Mouse (Mus musculus) hindbrain, embryonic 16.5 days (tissue): Measurements from ENCODE around the gene Ddb1. TPM values are rescaled to one million over a fixed set of nuclear protein-coding genes. Genes with fewer than 3 reads are reported as not detected.

ENCODE experiments used
- ATAC-seq: fragments of 200-750 bp; cut with Nextera tagmentation; 2 replicates; pipeline ENCODE4 v1.8.0; 2017; ENCODE audit warnings: moderate TSS enrichment, moderate library complexity
- H3K27ac ChIP-seq: fragments of 300-500 bp; sonication (generic); 2 replicates; pipeline ENCODE4 v1.5.1; 2014; ENCODE audit warnings: low read depth, mild to moderate bottlenecking, control low read depth, low read length, moderate library complexity
- H3K27me3 ChIP-seq: fragments of 300-500 bp; sonication (generic); replicated peaks from 2 replicates; pipeline ENCODE4 v1.6.1; 2014; ENCODE audit warnings: low read length; ENCODE audit not compliant: control insufficient read depth, insufficient read depth
- H3K36me3 ChIP-seq: fragments of 300-500 bp; sonication (generic); 2 replicates; pipeline ENCODE4 v1.6.1; 2014; ENCODE audit warnings: mild to moderate bottlenecking, low read length, moderate library complexity, mixed read lengths; ENCODE audit not compliant: control insufficient read depth, insufficient read depth
- H3K4me1 ChIP-seq: fragments of 300-500 bp; sonication (generic); 2 replicates; pipeline ENCODE4 v1.6.1; 2014; ENCODE audit warnings: low read depth, low read length; ENCODE audit not compliant: control insufficient read depth, insufficient read depth
- H3K4me2 ChIP-seq: fragments of 300-500 bp; sonication (generic); 2 replicates; pipeline ENCODE4 v1.6.1; 2014; ENCODE audit warnings: mild to moderate bottlenecking, low read length, control low read depth, moderate library complexity
- H3K4me3 ChIP-seq: fragments of 300-500 bp; sonication (generic); 2 replicates; pipeline ENCODE4 v1.5.1; 2014; ENCODE audit warnings: mild to moderate bottlenecking, low read length, control low read depth, moderate library complexity
- H3K9ac ChIP-seq: fragments of 300-500 bp; sonication (generic); 2 replicates; pipeline ENCODE4 v1.6.1; 2014; ENCODE audit warnings: low read depth, mild to moderate bottlenecking, control low read depth, low read length, moderate library complexity
- H3K9me3 ChIP-seq: fragments of 300-500 bp; sonication (generic); 2 replicates; pipeline ENCODE4 v1.6.1; 2014; ENCODE audit warnings: mild to moderate bottlenecking, low read length, moderate library complexity; ENCODE audit not compliant: control insufficient read depth
- WGBS: fragments of 180-500 bp; shearing (Covaris S2); extraction: QIAGEN DNeasy Blood & Tissue Kit; methylation state at CpG from one replicate; pipeline ENCODE4 v1.1.7; 2014; 5-methylcytosine and 5-hydroxymethylcytosine counted together
- polyA plus RNA-seq: library from polyadenylated mRNA; unstranded; fragments of >200 nt; fragmentation: Nextera tagmentation; extraction: Ambion mirVana; gene quantifications from 2 replicates; pipeline ENCODE4 v1.2.1, GENCODE M21; 2015

Gene Ddb1
- polyA plus RNA-seq, 1 experiment from 2014 or later = 203 TPM

- Histone ChIP-seq H3K9ac (no peak overlapping the region), H3K36me3 (no peaks in the 10 kb centered on the region), H3K4me3 (no peak overlapping the region), H3K27me3 (no peaks in the 10 kb centered on the region), H3K4me2 (no peak overlapping the region), H3K27ac (no peak overlapping the region), H3K4me1 (no peaks in the 10 kb centered on the region), H3K9me3 (no peaks in the 10 kb centered on the region)
- WGBS = 60% methylated on average over 3 of the region's 3 CpGs
- peak; percentile 35; the same call in 1 of the 2 replicates for ATAC-seq
Measured at GRCm38 (mm10) chr19:10665093-10665492, 60.0 kb downstream of the Ddb1 start.

DNA sequence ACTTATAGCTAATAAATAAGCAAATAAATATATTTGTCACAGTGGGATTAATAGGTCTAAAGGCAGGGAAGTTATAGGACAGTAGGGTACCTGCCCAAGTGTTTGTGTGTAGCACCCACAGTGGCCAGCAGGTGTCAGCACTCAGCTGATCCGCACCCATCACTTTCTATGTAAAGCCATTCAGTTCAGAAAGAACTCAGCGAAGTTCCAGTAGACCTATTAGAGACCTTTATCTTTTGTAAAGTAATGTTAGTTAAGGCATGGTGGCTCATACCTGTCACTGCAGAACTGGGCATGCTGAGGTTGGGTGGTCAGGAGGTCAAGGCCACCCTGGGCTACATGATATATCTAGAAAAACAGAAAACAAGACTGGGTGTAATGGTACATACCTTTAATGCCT lies 60.4 kb downstream of the Ddb1 start:
- no peaks in the 10 kb centered on the region for H3K4me1 ChIP-seq
- no peak overlapping the region for H3K4me3 ChIP-seq
- ATAC-seq = peak; percentile 83
- H3K9ac ChIP-seq = no peak overlapping the region
- no peaks in the 10 kb centered on the region for H3K27me3 ChIP-seq
- WGBS = 12% methylated on average over 2 of the region's 2 CpGs
- H3K27ac ChIP-seq = no peak overlapping the region
- H3K36me3 ChIP-seq = no peaks in the 10 kb centered on the region
- no peaks in the 10 kb centered on the region for H3K9me3 ChIP-seq
- H3K4me2 ChIP-seq = no peak overlapping the region

DNA sequence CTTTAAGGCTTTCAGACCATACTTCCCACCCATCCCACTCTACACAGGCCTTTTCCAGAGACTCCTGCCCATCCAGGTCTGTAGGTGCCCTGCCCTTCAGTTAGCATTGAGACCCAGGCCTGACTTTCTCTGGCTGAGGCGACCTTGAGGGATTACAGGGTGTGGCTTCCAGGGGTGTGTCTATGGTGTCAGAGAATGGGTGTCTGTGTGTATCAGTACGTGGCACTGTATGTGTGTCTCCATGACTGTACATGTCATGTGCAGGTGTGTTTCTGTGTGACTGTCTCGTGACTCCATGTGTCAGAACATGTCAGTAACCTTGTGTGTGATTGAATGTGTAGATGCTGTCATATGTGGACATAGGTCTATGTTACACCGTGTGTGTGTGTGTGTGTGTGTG lies 66.2 kb downstream of the Ddb1 start:
- H3K9ac ChIP-seq = no peak overlapping the region
- no peak overlapping the region for H3K27ac ChIP-seq
- H3K4me1 ChIP-seq = no peaks in the 10 kb centered on the region
- no peaks in the 10 kb centered on the region for H3K9me3 ChIP-seq
- ATAC-seq = no peak
- no peaks in the 10 kb centered on the region for H3K27me3 ChIP-seq
- 86% methylated on average over 4 of the region's 4 CpGs for WGBS
- no peaks in the 10 kb centered on the region for H3K36me3 ChIP-seq
- H3K4me3 ChIP-seq = no peak overlapping the region
- H3K4me2 ChIP-seq = no peak overlapping the region

DNA sequence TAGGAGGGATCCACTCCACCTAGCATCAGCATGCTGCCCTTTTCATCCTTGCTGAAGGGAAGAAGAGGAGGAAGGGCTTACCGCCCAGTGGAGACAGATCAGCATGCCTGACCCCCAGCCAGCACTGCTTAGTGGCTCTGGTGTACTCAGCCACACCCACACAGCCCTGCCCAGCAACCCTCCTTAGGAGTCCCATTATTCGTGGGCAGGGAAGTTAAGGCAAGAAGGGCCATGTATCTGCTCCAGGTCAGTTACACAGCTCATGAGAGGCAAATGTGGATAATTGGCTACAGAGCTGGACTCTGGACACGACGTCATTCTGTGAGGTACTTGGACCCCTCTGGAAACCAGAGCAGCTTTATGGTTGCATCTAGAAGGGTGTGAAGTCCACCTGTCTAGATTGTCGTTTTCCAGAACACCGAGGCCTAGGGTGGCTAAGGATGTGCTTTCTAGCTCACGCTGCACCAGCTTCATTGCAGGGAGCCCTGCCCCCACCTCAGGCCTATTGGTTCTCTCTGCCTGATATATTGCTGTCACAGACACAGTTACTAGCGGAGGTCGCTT lies 66.8 kb downstream of the Ddb1 start:
- no peak for ATAC-seq
- no peaks in the 10 kb centered on the region for H3K27me3 ChIP-seq
- H3K4me1 ChIP-seq = no peaks in the 10 kb centered on the region
- no peaks in the 10 kb centered on the region for H3K9me3 ChIP-seq
- H3K36me3 ChIP-seq = no peaks in the 10 kb centered on the region
- no peak overlapping the region for H3K4me3 ChIP-seq
- H3K4me2 ChIP-seq = no peak overlapping the region
- H3K27ac ChIP-seq = no peak overlapping the region
- H3K9ac ChIP-seq = no peak overlapping the region
- WGBS = 65% methylated on average over 9 of the region's 9 CpGs

GRCm38 (mm10) chr19:10673275-10673674 lies 68.1 kb downstream of the Ddb1 start:
- 43% methylated on average over 1 of the region's 1 CpGs for WGBS
- no peaks in the 10 kb centered on the region for H3K4me1 ChIP-seq
- no peak overlapping the region for H3K9ac ChIP-seq
- no peaks in the 10 kb centered on the region for H3K36me3 ChIP-seq
- no peak overlapping the region for H3K4me3 ChIP-seq
- no peaks in the 10 kb centered on the region for H3K9me3 ChIP-seq
- no peaks in the 10 kb centered on the region; the same call in 1 of the 2 replicates for H3K27me3 ChIP-seq
- H3K27ac ChIP-seq = no peak overlapping the region
- no peak overlapping the region for H3K4me2 ChIP-seq
- no peak for ATAC-seq

DNA sequence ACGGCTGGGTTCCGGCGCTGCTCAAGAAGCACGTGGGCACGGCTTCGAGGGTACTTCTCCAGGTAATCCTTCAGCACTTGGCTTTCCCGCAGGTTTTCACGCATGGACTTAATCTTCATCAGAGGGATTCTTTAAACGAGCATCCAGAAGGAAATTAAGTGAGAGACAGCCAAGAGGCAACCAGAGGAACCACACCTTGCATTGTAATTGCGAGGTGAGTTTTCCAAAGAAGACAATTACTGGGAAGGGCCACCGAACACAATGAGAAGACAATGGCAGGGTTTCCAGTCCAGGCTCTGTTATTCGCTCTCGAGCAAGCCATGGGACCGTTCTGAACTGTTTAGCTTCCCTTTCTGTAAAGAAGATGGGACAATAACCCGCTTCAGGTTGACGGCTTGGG lies 71.5 kb downstream of the Ddb1 start:
- Histone ChIP-seq H3K36me3 (no peaks in the 10 kb centered on the region), H3K4me1 (peaks cover 4% of the 10 kb centered on the region), H3K27ac (no peak overlapping the region), H3K4me2 (no peak overlapping the region), H3K9me3 (no peaks in the 10 kb centered on the region), H3K4me3 (no peak overlapping the region), H3K9ac (no peak overlapping the region), H3K27me3 (no peaks in the 10 kb centered on the region; the same call in 1 of the 2 replicates)
- WGBS = 82% methylated on average over 16 of the region's 16 CpGs
- ATAC-seq = no peak

- H3K4me1 ChIP-seq = peaks cover 4% of the 10 kb centered on the region
- no peaks in the 10 kb centered on the region; the same call in 1 of the 2 replicates for H3K27me3 ChIP-seq
- no peak within 1 kb of the TSS; the same call in 1 of the 2 replicates for H3K9ac ChIP-seq
- no peak within 1 kb of the TSS for H3K4me2 ChIP-seq
- peak; percentile 70 for ATAC-seq
- H3K36me3 ChIP-seq = no peaks in the 10 kb centered on the region
- H3K4me3 ChIP-seq = no peak within 1 kb of the TSS
- H3K27ac ChIP-seq = no peak within 1 kb of the TSS
- WGBS = 41% methylated on average over 6 of the region's 6 CpGs
- H3K9me3 ChIP-seq = no peaks in the 10 kb centered on the region
Measured at GRCm38 (mm10) chr19:10677915-10678771, 73.0 kb downstream of the Ddb1 start, which contains the start of gene Pga5. Gene Pga5 (minus strand): TSS chr19:10678071.

- Histone ChIP-seq H3K4me2 (no peak overlapping the region), H3K9me3 (no peaks in the 10 kb centered on the region), H3K4me1 (peaks cover 4% of the 10 kb centered on the region), H3K9ac (no peak overlapping the region), H3K36me3 (no peaks in the 10 kb centered on the region), H3K27me3 (no peaks in the 10 kb centered on the region; the same call in 1 of the 2 replicates), H3K4me3 (no peak overlapping the region), H3K27ac (no peak overlapping the region)
- WGBS = 60% methylated on average over 1 of the region's 1 CpGs
- ATAC-seq = peak; percentile 55; the same call in 1 of the 2 replicates
Measured at GRCm38 (mm10) chr19:10678772-10679067, 73.6 kb downstream of the Ddb1 start.
